Mouse (Mus musculus) CD4-positive, CD25-positive, alpha-beta regulatory T cell, adult 4 months (primary cell): ENCODE data around the gene Itpr2. TPM values are rescaled to one million over a fixed set of nuclear protein-coding genes. Genes with fewer than 3 reads are reported as not detected.

Experiments
- ATAC-seq: one replicate; pipeline ENCODE4 v1.8.0; 2017
- polyA plus RNA-seq, 2 experiments: library from polyadenylated mRNA; unstranded; fragments of 100-300 nt; shearing (Covaris generic); gene quantifications; one replicate each; pipeline ENCODE4 v1.2.1; 2017

Gene Itpr2
- polyA plus RNA-seq, 2 experiments from 2014 or later, result 69.7 to 84.1 TPM

DNA sequence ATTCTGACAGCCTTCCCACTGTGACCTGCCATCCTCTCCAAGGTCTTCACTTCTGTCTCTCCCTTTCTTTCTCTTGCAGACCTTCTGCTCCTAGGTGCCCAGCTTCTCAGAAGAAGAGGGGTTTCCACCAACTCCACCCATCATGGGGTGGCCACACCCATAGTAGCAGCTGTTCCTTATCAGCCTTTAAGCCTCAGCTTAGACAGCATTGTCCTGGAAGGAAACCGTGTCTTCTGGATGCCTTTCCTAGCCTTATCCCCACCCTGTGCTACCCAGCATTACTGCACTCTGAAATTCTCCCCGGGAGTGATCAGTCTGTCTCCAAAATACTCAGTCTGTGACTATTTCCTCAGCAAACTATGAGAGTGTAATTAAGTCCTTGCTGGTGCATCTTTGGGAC, 245.6 kb downstream of the Itpr2 start:
- ATAC-seq, result no peak

GRCm38 (mm10) chr6:146255656-146256055, 246.4 kb downstream of the Itpr2 start:
- no peak for ATAC-seq

DNA sequence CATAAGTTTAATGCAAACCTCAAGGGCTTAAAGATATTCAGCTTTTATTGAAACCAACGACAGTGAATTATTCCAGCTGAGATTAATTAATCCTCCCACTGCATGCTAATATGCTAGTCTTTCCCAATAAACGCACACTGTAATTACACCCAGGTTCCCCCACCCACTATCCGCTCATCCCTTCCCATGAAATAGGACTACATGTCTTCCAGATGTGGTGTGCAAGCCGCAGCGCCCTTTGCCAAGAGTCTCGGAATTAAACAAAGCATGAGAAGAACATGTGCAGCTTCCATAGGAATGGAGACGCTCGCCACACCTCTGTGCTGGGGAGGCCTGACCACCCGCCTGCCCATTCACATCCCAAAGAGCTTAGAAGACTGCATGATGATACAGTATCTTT, 247.1 kb downstream of the Itpr2 start:
- ATAC-seq, result no peak

DNA sequence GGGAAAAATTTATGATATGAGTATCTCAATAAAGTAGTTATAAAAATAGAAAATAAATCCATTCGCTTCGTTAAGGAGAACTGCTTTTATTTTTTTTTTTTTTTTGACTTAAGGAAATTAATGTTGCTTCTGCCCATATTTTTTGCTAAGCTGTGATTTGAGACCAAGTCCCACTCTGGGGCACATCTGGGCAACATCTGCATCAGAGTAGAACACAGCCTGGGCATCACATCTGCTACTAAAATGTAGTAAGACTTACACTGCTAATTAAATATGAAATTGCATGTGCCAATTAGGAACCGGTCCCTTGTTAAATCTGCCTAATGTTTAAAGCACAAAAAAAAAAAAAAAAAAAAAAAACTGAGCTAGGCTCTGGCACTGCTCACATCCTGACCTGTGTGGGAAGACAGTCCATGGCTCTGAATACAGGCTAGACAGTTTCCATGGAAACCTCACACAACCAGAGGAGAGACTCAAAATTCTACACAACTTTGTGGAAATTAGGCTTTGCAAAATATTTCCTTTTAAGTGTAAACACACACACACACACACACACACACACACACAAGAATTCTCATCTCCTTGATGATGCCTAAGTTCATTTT, 247.7 kb downstream of the Itpr2 start:
- ATAC-seq, result no peak

GRCm38 (mm10) chr6:146249096-146249495, 252.9 kb downstream of the Itpr2 start:
- no peak for ATAC-seq

- no peak for ATAC-seq
These were observed 253.7 kb downstream of the Itpr2 start for GRCm38 (mm10) chr6:146248341-146248740.

DNA sequence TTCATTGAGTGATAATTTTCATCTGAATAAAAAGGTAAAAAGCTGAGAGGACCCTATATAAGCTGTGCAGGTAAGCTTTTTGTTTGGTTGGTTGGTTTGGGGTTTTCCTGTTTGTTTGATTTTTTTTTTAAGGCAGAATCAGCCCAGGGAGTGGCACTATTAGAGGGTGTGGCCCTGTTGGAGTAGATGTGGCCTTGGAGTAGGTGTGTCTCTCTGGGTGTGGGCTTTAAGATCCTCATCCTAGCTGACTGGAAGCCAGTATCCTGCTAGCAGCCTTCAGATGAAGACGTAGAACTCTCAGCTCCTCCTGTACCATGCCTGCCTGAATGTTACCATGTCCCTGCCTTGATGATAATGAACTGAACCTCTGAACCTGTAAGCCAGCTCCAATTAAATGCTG, 254.1 kb downstream of the Itpr2 start:
- ATAC-seq, result no peak

- no peak for ATAC-seq
These were observed 255.7 kb downstream of the Itpr2 start for GRCm38 (mm10) chr6:146246368-146246767.

DNA sequence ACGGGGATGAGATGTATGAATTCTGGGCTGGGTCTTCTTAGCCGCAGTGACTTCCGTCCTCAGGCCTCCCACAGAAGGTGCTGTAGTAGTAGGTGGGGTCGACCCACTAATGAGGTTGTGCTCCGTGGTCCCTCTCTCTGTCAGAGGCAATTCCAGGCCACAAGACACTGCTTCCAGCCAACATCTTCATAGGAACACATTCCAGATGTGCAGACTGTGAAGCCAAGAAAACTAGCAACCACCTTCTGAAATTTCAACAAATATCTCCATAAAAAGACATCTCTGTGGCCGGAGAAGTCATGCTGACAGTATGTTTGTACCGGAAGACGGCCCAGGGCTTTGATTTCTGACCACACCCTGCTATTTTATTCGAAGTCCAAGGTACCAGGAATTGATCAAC, 256.1 kb downstream of the Itpr2 start:
- no peak for ATAC-seq

DNA sequence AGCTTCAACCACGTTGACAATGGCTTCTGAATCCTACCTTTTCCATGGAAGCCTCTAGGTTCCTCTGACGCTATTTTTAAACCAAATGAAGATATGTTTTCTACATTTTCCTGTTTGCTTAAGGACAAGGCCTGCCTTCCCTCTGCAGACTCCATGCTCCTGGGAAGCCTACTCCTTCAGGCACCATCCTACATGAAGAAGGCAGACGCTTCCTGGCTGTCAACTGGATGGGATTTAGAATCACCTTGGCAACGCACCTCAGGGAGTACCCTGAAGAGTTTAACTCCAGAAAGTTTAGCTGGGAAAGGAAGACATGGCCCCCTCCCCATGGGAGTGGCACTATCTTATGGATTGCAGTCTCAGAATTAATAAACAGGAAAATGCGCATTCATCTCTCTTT, 259.0 kb downstream of the Itpr2 start:
- no peak for ATAC-seq

DNA sequence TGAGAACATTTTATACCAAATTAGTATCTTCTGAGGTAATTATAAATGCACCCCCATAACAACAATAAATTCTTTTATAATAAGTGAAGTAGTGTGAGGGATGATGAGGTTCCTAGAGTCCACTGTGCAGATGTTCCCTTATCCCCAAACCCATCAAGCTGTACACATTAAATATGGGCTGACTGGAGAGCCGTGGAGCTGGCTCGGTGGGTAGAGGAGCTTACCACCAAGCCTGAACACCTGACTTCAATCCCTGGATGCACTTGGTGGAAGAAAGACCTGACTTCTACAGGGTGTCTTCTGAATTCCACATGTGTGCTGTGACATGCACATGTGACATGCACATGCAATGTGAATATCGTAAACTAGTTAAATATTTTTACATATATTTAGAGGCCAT, 260.7 kb downstream of the Itpr2 start:
- no peak for ATAC-seq

DNA sequence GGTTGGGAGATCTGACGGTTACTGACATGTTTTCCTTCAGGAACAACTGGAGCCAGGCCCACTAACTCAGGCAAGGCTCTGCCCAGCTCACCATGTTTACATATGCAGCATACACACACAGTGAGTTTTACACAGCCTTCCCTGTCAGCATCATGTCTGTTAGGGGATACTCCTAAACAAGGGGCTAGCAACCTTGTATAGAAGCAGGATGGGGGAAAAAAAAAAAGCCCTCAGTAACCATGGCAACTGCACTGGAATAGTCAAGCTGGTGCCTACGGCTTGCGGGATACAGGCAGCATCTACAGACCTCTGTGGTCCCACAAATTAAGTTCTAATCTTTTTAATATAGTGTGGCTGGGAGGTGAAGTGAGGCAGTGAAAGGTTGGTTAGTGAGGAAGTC, 266.9 kb downstream of the Itpr2 start:
- no peak for ATAC-seq

- no peak for ATAC-seq
These were observed 267.6 kb downstream of the Itpr2 start for GRCm38 (mm10) chr6:146234417-146234816.

DNA sequence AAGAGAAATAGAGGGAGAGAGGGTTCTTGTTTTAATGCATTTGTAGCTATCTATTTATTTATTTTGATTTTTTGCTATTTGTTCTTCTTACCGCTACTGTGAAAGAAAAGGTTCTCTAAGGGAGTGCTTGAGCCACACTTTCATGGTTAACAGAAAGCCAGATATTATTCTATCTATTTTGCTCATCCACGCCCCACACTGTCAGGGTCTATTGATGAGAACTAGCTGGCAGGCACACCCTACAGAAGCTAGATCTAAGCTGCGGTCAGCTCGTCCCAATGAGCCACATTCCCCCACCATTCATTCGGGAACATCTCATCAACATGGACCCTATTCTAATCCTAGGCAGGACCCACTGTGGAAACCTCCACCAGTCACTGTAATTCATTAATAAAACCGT, 271.1 kb downstream of the Itpr2 start:
- ATAC-seq, result no peak

- ATAC-seq, result no peak
These were observed 271.6 kb downstream of the Itpr2 start for GRCm38 (mm10) chr6:146230373-146230788.

DNA sequence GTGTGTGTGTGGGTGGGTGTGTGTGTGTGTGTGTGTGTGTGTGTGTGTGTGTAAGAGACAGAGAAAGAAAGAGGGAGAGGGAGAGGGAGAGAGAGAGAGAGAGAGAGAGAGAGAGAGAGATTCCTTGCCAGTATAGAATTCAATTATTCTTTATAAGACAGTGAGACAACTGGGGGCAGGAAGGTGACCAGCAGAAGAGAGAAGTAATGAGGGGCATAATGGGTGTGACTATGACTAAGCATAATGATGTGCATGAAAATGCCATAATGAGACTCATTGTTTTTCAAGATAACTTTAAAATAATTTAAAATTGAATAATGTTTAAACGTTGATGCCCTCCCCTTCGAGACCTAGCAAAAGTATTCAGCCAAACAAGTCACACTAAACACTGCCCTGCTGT, 272.1 kb downstream of the Itpr2 start:
- ATAC-seq, result no peak

GRCm38 (mm10) chr6:146229519-146229918, 272.5 kb downstream of the Itpr2 start:
- ATAC-seq, result no peak

GRCm38 (mm10) chr6:146228048-146228447, 274.0 kb downstream of the Itpr2 start:
- no peak for ATAC-seq

DNA sequence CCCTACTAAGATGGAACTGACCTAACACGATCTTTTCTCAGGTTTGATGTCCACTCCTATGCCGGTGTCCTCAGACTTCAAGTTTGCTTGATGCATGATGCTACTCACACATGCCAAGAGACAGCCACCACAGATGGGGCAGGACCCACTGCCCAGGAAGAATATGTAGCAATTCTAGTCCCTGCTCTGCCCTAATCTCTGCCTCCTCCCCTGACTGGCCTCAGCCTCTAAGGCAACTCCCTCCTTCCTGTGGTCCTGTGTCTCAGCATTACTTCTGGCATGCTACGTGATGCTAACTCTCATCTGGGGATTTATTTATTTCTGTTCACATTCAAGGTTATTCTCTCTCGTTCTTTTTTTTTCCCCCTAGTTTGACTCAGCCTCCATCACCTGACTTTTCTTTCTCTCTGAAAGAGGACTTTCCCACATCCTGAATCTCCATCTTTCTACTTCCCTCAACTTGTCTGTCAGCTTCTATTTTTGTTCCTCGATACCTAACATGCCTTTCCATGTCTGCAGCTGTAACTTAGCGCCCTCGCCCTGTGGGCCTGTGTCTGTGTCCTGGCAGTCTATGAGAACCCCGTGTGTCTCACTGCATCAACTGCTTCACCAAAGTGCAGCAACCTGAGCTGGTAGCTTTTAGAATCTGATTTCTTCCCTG, 279.5 kb downstream of the Itpr2 start:
- peak; percentile 16 for ATAC-seq

DNA sequence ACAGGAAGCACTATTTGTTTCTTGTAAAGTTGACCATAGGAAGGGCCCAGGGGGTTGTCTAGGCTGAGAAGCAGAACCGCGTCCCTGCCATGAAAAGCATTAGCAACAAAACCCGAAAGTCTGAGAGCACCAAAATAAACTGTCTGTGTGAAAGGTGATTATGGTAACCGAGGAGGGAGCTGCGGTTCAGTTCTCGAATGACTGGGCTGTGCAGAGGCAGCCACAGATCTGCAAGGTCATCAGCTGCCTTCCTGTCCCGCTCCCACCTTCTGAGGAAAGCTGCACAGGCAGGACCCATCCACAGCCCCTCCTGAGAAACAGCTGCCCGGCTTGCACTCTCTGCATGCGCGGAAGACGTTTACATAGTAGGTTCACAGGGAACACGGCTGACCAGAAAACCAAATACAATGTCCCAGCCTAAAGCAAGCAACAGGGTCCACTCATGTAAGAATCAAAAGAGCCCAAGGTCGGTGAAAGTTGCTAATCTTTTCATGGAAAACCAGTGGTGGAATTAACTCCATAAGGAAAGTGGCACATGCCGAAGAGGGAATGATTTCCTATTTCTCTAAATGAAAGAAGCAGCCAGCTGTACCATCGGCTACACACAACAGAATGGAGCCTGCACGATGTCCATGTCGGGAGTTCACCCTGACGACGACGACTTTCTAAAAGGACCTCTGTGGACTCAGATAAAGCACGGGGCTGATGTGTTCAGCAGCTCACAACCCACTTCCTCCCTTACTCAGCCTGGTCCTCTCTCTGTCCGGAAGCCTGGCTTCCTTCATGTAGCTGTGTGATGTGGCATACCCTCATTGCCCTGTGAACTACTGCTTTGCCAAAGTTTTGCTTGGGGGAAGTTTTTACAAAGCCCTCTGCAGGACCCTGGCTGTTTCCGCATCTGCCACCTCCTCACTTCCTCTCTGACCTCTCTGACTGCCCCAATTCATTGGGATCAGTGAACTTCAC, 280.4 kb downstream of the Itpr2 start:
- ATAC-seq, result peak; percentile 94

- ATAC-seq, result no peak
These were observed 282.0 kb downstream of the Itpr2 start for GRCm38 (mm10) chr6:146220071-146220470.

DNA sequence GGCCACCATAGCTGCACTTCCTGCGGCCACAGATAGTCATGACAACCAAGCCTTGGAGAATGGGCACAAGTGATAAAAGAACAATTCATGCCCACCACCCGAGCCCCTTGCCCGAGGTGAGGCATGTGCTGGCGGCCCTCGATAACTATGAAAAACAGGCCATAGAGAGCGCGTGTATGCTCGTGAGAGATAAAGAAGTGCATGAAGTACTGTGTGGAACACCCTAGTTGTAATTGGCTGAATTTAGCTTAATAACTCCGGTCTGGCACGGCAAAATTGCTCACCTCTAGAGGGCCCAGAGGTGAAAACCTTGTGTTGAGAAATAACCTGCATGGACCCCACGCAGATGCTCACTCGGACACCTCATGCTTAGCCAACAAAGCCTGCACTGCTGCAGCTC, 282.5 kb downstream of the Itpr2 start:
- no peak for ATAC-seq

DNA sequence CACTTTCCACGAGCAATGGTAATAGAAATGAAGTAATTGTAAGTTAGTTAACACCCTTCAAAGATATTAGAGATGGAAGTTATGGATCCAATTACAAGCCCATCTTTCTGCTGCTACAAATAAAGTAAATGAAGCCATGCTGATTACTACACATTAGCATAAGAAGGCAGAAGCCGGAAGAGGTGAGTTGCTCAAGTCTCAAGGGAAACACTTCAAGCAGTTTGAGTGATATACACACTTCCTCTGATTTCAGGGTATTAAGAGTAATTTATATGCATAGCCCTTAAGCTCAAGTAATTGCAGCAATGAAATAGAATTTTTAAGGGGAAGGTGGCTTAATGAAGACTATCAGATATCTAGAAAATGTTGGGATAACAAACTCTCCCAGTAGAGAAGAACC, 286.7 kb downstream of the Itpr2 start:
- ATAC-seq, result no peak

- ATAC-seq, result no peak
These were observed 289.7 kb downstream of the Itpr2 start for GRCm38 (mm10) chr6:146212339-146212738.
